Mouse (Mus musculus): ENCODE results near the gene Nicn1. TPM values are rescaled to one million over a fixed set of nuclear protein-coding genes. Genes with fewer than 3 reads are reported as not detected.
"Not testable (repeated sequence)": the region's sequence is repeated elsewhere in the genome, so short reads cannot be mapped to it uniquely, and the experiment has no call there.

Gene Nicn1
- polyA plus RNA-seq, 1 experiment from 2014 or later, result 23.9 TPM

GRCm38 (mm10) chr9:108280071-108280828, 10.0 kb upstream of the Nicn1 start:
- peak; percentile 78 for ATAC-seq (replicated peaks; ENCODE audit: insufficient number of reproducible peaks, insufficient read depth, low FRiP score, low read depth)
- Histone ChIP-seq H3K36me3 (no peaks in the 10 kb centered on the region), H3K4me2 (no peak overlapping the region), H3K4me3 (no peak overlapping the region), H3K27ac (peak overlapping the region; percentile 59), H3K27me3 (no peaks in the 10 kb centered on the region), H3K4me1 (replicated peaks) (peaks cover 12% of the 10 kb centered on the region), H3K9me3 (replicated peaks) (no peaks in the 10 kb centered on the region), H3K9ac (no peak overlapping the region)
- 22% methylated on average over 8 of the region's 8 CpGs for WGBS

GRCm38 (mm10) chr9:108284410-108284809, 5.8 kb upstream of the Nicn1 start:
- H3K36me3 ChIP-seq, result no peaks in the 10 kb centered on the region
- peak; percentile 57; the same call in 1 of the 2 replicates for ATAC-seq (replicated peaks; ENCODE audit: insufficient number of reproducible peaks, insufficient read depth, low FRiP score, low read depth)
- 8% methylated on average over 6 of the region's 6 CpGs for WGBS
- H3K9ac ChIP-seq, result no peak overlapping the region
- H3K4me2 ChIP-seq, result no peak overlapping the region
- H3K27me3 ChIP-seq, result no peaks in the 10 kb centered on the region
- H3K9me3 ChIP-seq (replicated peaks), result no peaks in the 10 kb centered on the region
- no peak overlapping the region for H3K4me3 ChIP-seq
- no peak overlapping the region for H3K27ac ChIP-seq
- H3K4me1 ChIP-seq (replicated peaks), result peaks cover 9% of the 10 kb centered on the region

- H3K27ac ChIP-seq; H3K4me3 ChIP-seq; H3K36me3 ChIP-seq; H3K4me1 ChIP-seq (replicated peaks); H3K27me3 ChIP-seq; H3K9ac ChIP-seq; H3K9me3 ChIP-seq (replicated peaks); ATAC-seq (replicated peaks; ENCODE audit: insufficient number of reproducible peaks, insufficient read depth, low FRiP score, low read depth); H3K4me2 ChIP-seq: not testable (repeated sequence)
- 79% methylated on average over 6 of the region's 6 CpGs for WGBS
Measured at GRCm38 (mm10) chr9:108287526-108288238, 2.5 kb upstream of the Nicn1 start.

GRCm38 (mm10) chr9:108289347-108289746, 882 bp upstream of the Nicn1 start:
- H3K4me2 ChIP-seq, result peak overlapping the region; percentile 64; the same call in 1 of the 2 replicates
- no peak overlapping the region for H3K9ac ChIP-seq
- H3K4me3 ChIP-seq, result no peak overlapping the region
- H3K4me1 ChIP-seq (replicated peaks), result peaks cover 8% of the 10 kb centered on the region
- H3K27ac ChIP-seq, result no peak overlapping the region
- 0 out of 2 replicates have a peak, but pooled peaks cover 4% of the 10 kb centered on the region for H3K36me3 ChIP-seq
- no peaks in the 10 kb centered on the region for H3K27me3 ChIP-seq
- no peak for ATAC-seq (replicated peaks; ENCODE audit: insufficient number of reproducible peaks, insufficient read depth, low FRiP score, low read depth)
- no peaks in the 10 kb centered on the region for H3K9me3 ChIP-seq (replicated peaks)
- WGBS, result 57% methylated on average over 2 of the region's 2 CpGs

GRCm38 (mm10) chr9:108290773-108291172, 544 bp downstream of the Nicn1 start:
- peak overlapping the region; percentile 57 for H3K4me3 ChIP-seq
- peak overlapping the region; percentile 6; the same call in 1 of the 2 replicates for H3K27ac ChIP-seq
- ATAC-seq (replicated peaks; ENCODE audit: insufficient number of reproducible peaks, insufficient read depth, low FRiP score, low read depth), result no peak
- no peaks in the 10 kb centered on the region for H3K27me3 ChIP-seq
- peak overlapping the region; percentile 64 for H3K4me2 ChIP-seq
- peaks cover 8% of the 10 kb centered on the region for H3K4me1 ChIP-seq (replicated peaks)
- WGBS, result 36% methylated on average over 6 of the region's 6 CpGs
- no peaks in the 10 kb centered on the region for H3K9me3 ChIP-seq (replicated peaks)
- peaks cover 6% of the 10 kb centered on the region; the same call in 1 of the 2 replicates for H3K36me3 ChIP-seq
- peak overlapping the region; percentile 54 for H3K9ac ChIP-seq

- Histone ChIP-seq H3K9me3 (replicated peaks) (no peaks in the 10 kb centered on the region), H3K4me3 (peak within 1 kb of the TSS; percentile 36), H3K4me1 (replicated peaks) (peaks cover 11% of the 10 kb centered on the region), H3K9ac (peak within 1 kb of the TSS; percentile 29; the same call in 1 of the 2 replicates), H3K27me3 (no peaks in the 10 kb centered on the region), H3K4me2 (peak within 1 kb of the TSS; percentile 50), H3K36me3 (peaks cover 7% of the 10 kb centered on the region; the same call in 1 of the 2 replicates), H3K27ac (peak within 1 kb of the TSS; percentile 29)
- 34% methylated on average over 18 of the region's 18 CpGs for WGBS
- 0 out of 2 replicates have a peak, but pooled peaks have one; percentile 38 for ATAC-seq (replicated peaks; ENCODE audit: insufficient number of reproducible peaks, insufficient read depth, low FRiP score, low read depth)
Measured at GRCm38 (mm10) chr9:108296453-108297355, 6.5 kb downstream of the Nicn1 start, which contains the start of gene Amt. Gene Amt, plus strand, starts transcription at chr9:108296853.

- Histone ChIP-seq H3K9me3 (replicated peaks) (no peaks in the 10 kb centered on the region), H3K36me3 (peaks cover 22% of the 10 kb centered on the region), H3K4me3 (no peak overlapping the region), H3K9ac (no peak overlapping the region), H3K4me1 (replicated peaks) (peaks cover 13% of the 10 kb centered on the region), H3K4me2 (no peak overlapping the region), H3K27me3 (no peaks in the 10 kb centered on the region), H3K27ac (no peak overlapping the region)
- no peak for ATAC-seq (replicated peaks; ENCODE audit: insufficient number of reproducible peaks, insufficient read depth, low FRiP score, low read depth)
- 85% methylated on average over 3 of the region's 3 CpGs for WGBS
Measured at GRCm38 (mm10) chr9:108301853-108302252, 11.6 kb downstream of the Nicn1 start.

- Histone ChIP-seq H3K4me3 (peak overlapping the region; percentile 82), H3K36me3 (peaks cover 22% of the 10 kb centered on the region), H3K4me2 (peak overlapping the region; percentile 80), H3K27me3 (no peaks in the 10 kb centered on the region), H3K27ac (peak overlapping the region; percentile 100), H3K9me3 (replicated peaks) (no peaks in the 10 kb centered on the region), H3K4me1 (replicated peaks) (peaks cover 22% of the 10 kb centered on the region), H3K9ac (peak overlapping the region; percentile 79; the same call in 1 of the 2 replicates)
- no peak for ATAC-seq (replicated peaks; ENCODE audit: insufficient number of reproducible peaks, insufficient read depth, low FRiP score, low read depth)
- WGBS, result 38% methylated on average over 4 of the region's 4 CpGs
Measured at GRCm38 (mm10) chr9:108304716-108305115, 14.5 kb downstream of the Nicn1 start.

- peak overlapping the region; percentile 80 for H3K4me2 ChIP-seq
- ATAC-seq (replicated peaks; ENCODE audit: insufficient number of reproducible peaks, insufficient read depth, low FRiP score, low read depth), result no peak
- no peaks in the 10 kb centered on the region for H3K27me3 ChIP-seq
- WGBS, result 6% methylated on average over 1 of the region's 1 CpGs
- peak overlapping the region; percentile 82 for H3K4me3 ChIP-seq
- H3K4me1 ChIP-seq (replicated peaks), result peaks cover 27% of the 10 kb centered on the region
- H3K9me3 ChIP-seq (replicated peaks), result no peaks in the 10 kb centered on the region
- peak overlapping the region; percentile 79 for H3K9ac ChIP-seq
- peak overlapping the region; percentile 100 for H3K27ac ChIP-seq
- peaks cover 22% of the 10 kb centered on the region for H3K36me3 ChIP-seq
Measured at GRCm38 (mm10) chr9:108305170-108305569, 14.9 kb downstream of the Nicn1 start.

- peak; percentile 95 for ATAC-seq (replicated peaks; ENCODE audit: insufficient number of reproducible peaks, insufficient read depth, low FRiP score, low read depth)
- WGBS, result under 1% methylated on average over 81 of the region's 81 CpGs
Measured at GRCm38 (mm10) chr9:108305629-108306520, 15.6 kb downstream of the Nicn1 start, which contains the start of the genes Rhoa and Tcta. Gene Rhoa, plus strand, starts transcription at chr9:108306129. Gene Tcta, minus strand, starts transcription at chr9:108306160.

More at GRCm38 (mm10) chr9:108305629-108306520, 15.6 kb downstream of the Nicn1 start, which contains the start of the genes Rhoa and Tcta:
- Histone ChIP-seq H3K9me3 (replicated peaks) (no peaks in the 10 kb centered on the region), H3K4me3 (peak within 1 kb of the TSS; percentile 82), H3K4me1 (replicated peaks) (peaks cover 30% of the 10 kb centered on the region), H3K9ac (peak within 1 kb of the TSS; percentile 95), H3K27ac (peak within 1 kb of the TSS; percentile 100), H3K27me3 (no peaks in the 10 kb centered on the region), H3K4me2 (peak within 1 kb of the TSS; percentile 80), H3K36me3 (peaks cover 22% of the 10 kb centered on the region)

Measured in heart, embryonic 15.5 days (tissue).